Mouse (Mus musculus) bone marrow, adult 2 months (tissue): Measurements from ENCODE around the gene Cyp4a32.

ENCODE experiments used
- CTCF ChIP-seq: fragments of 200-500 bp; IDR thresholded peaks from 2 replicates; pipeline ENCODE4 v1.5.1; 2011; ENCODE audit warnings: low read length, control low read depth; ENCODE audit not compliant: control insufficient read depth, insufficient read depth
- POLR2A ChIP-seq: fragments of 200-500 bp; IDR thresholded peaks from 2 replicates; pipeline ENCODE4 v1.6.1; 2011; ENCODE audit warnings: low read depth, mild to moderate bottlenecking, control low read depth, low read length, borderline replicate concordance; ENCODE audit not compliant: control insufficient read depth

GRCm38 (mm10) chr4:115650866-115651265, 50.1 kb downstream of the Cyp4a32 start:
- TF ChIP-seq POLR2A (no peak), CTCF (no peak)
